Mouse (Mus musculus) T-cell, adult 66 days (primary cell): ENCODE results near the gene Yars2. TPM values are rescaled to one million over a fixed set of nuclear protein-coding genes. Genes with fewer than 3 reads are reported as not detected.

Source experiments
- total RNA-seq, 2 experiments: library from RNA; stranded (reverse); gene quantifications; 3 replicates in 1 of 2; 4 replicates in 1 of 2; pipeline ENCODE4 v1.2.4; 2023

Yars2 gene
- 10 to 100 TPM; 21.7 to 26.9 TPM for total RNA-seq

GRCm38 (mm10) chr16:16302369-16303137 lies at the start of gene Yars2:
Gene Yars2 (plus strand): TSS chr16:16302965.

GRCm38 (mm10) chr16:16358481-16359100 lies 55.8 kb downstream of the Yars2 start, which contains the start of gene Dnm1l:
Gene Dnm1l (minus strand): TSS chr16:16358959.

Other genes starting within 250 kb of the Yars2 start
- gene Pkp2, start 89.6 kb upstream of the Yars2 start, total RNA-seq = under 1 TPM in 1 of 2 experiments, not detected in 1; 0.44 TPM
- gene Dnm1l, start 56.0 kb downstream of the Yars2 start, total RNA-seq = 10 to 100 TPM; 67.4 to 69.2 TPM